Mouse (Mus musculus): ENCODE data around the gene Kcnk12. TPM values are rescaled to one million over a fixed set of nuclear protein-coding genes. Genes with fewer than 3 reads are reported as not detected.

Kcnk12 gene
- polyA plus RNA-seq (2021; fragmentation: Nextera tagmentation), result 1.8 and 17.7 TPM in 2 replicates
- long read RNA-seq, experiment 1, transcript Kcnk12-201 (2 exons, 1,972 nt), result major isoform, 47 of 49 reads
- long read RNA-seq, experiment 1, partial matches to known transcripts, result 1 of 49 reads
- long read RNA-seq, experiment 1, other reads (novel, unspliced or antisense), result 1 of 49 reads
- long read RNA-seq, experiment 2, partial matches to known transcripts, result 1 of 5 reads
- long read RNA-seq, experiment 2, other reads (novel, unspliced or antisense), result 0 of 5 reads

DNA sequence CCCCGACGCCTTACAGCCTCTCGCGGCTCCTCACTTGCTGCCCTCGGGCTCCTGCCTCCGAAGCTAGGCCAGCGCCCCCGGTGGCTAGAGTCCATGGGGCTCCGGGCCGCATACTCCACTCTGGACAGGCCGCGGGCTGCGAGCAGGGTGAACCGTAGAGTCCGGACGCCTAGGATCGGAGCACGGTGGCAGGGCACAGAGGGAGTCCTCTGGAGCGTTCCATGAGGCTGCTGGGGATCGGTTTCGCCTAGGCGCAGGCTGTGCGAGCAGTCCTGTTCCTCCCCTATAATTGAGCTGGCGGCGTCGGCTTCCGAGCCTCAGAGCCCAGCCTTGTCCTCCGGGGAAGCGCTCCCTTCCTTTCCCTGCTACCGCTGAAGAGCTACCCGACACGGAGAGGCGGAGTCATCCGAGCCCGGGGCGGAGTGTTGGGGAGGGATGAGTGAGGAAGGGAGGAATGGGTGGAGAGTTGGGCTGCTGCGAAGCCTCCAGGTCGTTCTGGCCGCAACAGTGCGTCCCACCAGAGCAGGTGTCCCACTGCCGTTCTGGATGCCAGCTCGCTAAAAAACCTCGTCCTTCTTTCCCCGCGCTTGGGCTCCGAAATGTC, at the start of gene Kcnk12:
Gene Kcnk12 (minus strand): TSS at position 307 of the 604 bp plus-strand sequence.

Other genes starting within 250 kb of the Kcnk12 start
- 0.26 and 0.28 TPM in 2 replicates for gene Epcam, start 162.0 kb downstream of the Kcnk12 start, polyA plus RNA-seq (2021; fragmentation: Nextera tagmentation)
- gene Msh2, start 125.7 kb downstream of the Kcnk12 start, polyA plus RNA-seq (2021; fragmentation: Nextera tagmentation), result 12.1 and 16.6 TPM in 2 replicates
- not detected in 2 replicates for gene Rpl36-ps4, start 123.0 kb upstream of the Kcnk12 start, polyA plus RNA-seq (2021; fragmentation: Nextera tagmentation)
- 4.9 and 5.0 TPM in 2 replicates for gene Msh6, start 177.1 kb upstream of the Kcnk12 start, polyA plus RNA-seq (2021; fragmentation: Nextera tagmentation)

Data from left cerebral cortex, adult 6 months (tissue).